Mouse (Mus musculus) adrenal gland, adult 2 months (tissue): ENCODE measurements around the gene Ddx5. TPM values are rescaled to one million over a fixed set of nuclear protein-coding genes. Genes with fewer than 3 reads are reported as not detected.
"Not testable (repeated sequence)": the region's sequence is repeated elsewhere in the genome, so short reads cannot be mapped to it uniquely, and the experiment has no call there.

Experiments
- DNase-seq: peaks from one replicate; pipeline ENCODE4 v3.0.0; 2021
- polyA plus RNA-seq: library from polyadenylated mRNA; depleted of rRNA; stranded (reverse); fragments of >200 nt; gene quantifications from 2 replicates; pipeline ENCODE4 v1.2.3, GENCODE M21; 2012
- total RNA-seq, 2 experiments: library from RNA; stranded (reverse); gene quantifications; 2 replicates each; pipeline ENCODE4 v1.2.3; 2021

Ddx5 gene
- total and polyA plus RNA-seq, 3 experiments = 763 to 2,984 (median 1,110) TPM

- no peak for DNase-seq
Measured at GRCm38 (mm10) chr11:106762139-106762799, 26.7 kb downstream of the Ddx5 start.

GRCm38 (mm10) chr11:106760511-106760910 lies 28.5 kb downstream of the Ddx5 start:
- no peak for DNase-seq

- no peak for DNase-seq
Measured at GRCm38 (mm10) chr11:106759028-106759427, 30.0 kb downstream of the Ddx5 start.

- DNase-seq = no peak
Measured at GRCm38 (mm10) chr11:106755583-106755982, 33.4 kb downstream of the Ddx5 start.

- DNase-seq = no peak
Measured at GRCm38 (mm10) chr11:106753314-106753713, 35.7 kb downstream of the Ddx5 start.

GRCm38 (mm10) chr11:106752103-106752502 lies 36.9 kb downstream of the Ddx5 start:
- peak; percentile 24 for DNase-seq

GRCm38 (mm10) chr11:106751039-106752018 lies 37.7 kb downstream of the Ddx5 start, which contains the start of gene Milr1:
Gene Milr1 (plus strand): TSS chr11:106751226.
- DNase-seq = no peak

- DNase-seq = no peak
Measured at GRCm38 (mm10) chr11:106750121-106750751, 38.7 kb downstream of the Ddx5 start, which contains the start of gene Pecam1. Gene Pecam1 (minus strand): TSS chr11:106750628.

- not testable (repeated sequence) for DNase-seq
Measured at GRCm38 (mm10) chr11:106749557-106750120, 39.3 kb downstream of the Ddx5 start.

- DNase-seq = no peak
Measured at GRCm38 (mm10) chr11:106744949-106745348, 44.0 kb downstream of the Ddx5 start.

GRCm38 (mm10) chr11:106742388-106742841 lies 46.6 kb downstream of the Ddx5 start:
- no peak for DNase-seq

GRCm38 (mm10) chr11:106741826-106742225 lies 47.2 kb downstream of the Ddx5 start:
- DNase-seq = no peak

GRCm38 (mm10) chr11:106741232-106741631 lies 47.8 kb downstream of the Ddx5 start:
- no peak for DNase-seq

GRCm38 (mm10) chr11:106740724-106741123 lies 48.3 kb downstream of the Ddx5 start:
- not testable (repeated sequence) for DNase-seq

GRCm38 (mm10) chr11:106739116-106739515 lies 49.9 kb downstream of the Ddx5 start:
- DNase-seq = no peak

- DNase-seq = peak; percentile 47
Measured at GRCm38 (mm10) chr11:106737178-106737621, 51.8 kb downstream of the Ddx5 start.

GRCm38 (mm10) chr11:106736614-106737013 lies 52.4 kb downstream of the Ddx5 start:
- DNase-seq = no peak

GRCm38 (mm10) chr11:106730714-106731113 lies 58.3 kb downstream of the Ddx5 start:
- DNase-seq = peak; percentile 10
